Mouse (Mus musculus): ENCODE measurements around the gene Lrig1. TPM values are rescaled to one million over a fixed set of nuclear protein-coding genes. Genes with fewer than 3 reads are reported as not detected.

Gene Lrig1
- polyA plus RNA-seq, 1 experiment: 11.2 TPM

DNA sequence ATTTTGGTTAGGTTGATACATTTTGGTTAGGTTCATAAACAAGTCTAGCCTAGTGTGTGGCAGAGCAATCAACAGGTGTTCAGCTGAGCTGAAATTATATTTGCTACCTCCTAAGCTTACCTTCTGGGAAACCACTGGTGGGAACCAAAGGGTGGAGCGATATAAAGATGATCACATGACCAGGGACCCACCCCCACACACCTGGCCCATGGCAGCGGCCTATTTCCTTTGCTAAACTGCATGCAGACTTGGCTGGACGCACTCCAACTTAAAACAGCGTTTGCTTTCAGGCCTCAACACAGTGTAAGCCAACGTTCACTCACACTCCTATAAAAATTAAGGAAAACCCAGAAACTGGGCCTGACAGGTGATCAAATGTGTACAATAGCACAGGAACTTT is 33.9 kb upstream of the Lrig1 start:
- Histone ChIP-seq H3ac (ENCODE audit: control insufficient read depth, insufficient read length, low read depth) (no peak overlapping the region), H3K4me3 (ENCODE audit: insufficient read depth, poor library complexity, severe bottlenecking) (no peak overlapping the region), H3K79me3 (ENCODE audit: low read depth) (no peaks in the 10 kb centered on the region), H3K36me3 (ENCODE audit: control insufficient read depth, insufficient read depth) (no peaks in the 10 kb centered on the region), H3K27me3 (ENCODE audit: control insufficient read depth, insufficient read depth, insufficient read length) (no peaks in the 10 kb centered on the region), H3K79me2 (ENCODE audit: control insufficient read depth, insufficient read depth) (no peaks in the 10 kb centered on the region)
- TF ChIP-seq MYOD1 (IDR thresholded peaks at IDR 0.05; ENCODE audit: control insufficient read depth, insufficient read length, low read depth): no peak
- TF ChIP-seq USF1 (IDR thresholded peaks at IDR 0.05; ENCODE audit: low read depth): no peak
- TF ChIP-seq CEBPB (IDR thresholded peaks at IDR 0.05; ENCODE audit: low read depth): no peak
- TF ChIP-seq FOSL1 (IDR thresholded peaks at IDR 0.05; ENCODE audit: insufficient read depth, low read length, poor library complexity, severe bottlenecking): no peak
- TF ChIP-seq MYOG (IDR thresholded peaks at IDR 0.05; ENCODE audit: control insufficient read depth, extremely low read depth, insufficient read length): no peak
- no peak for TF ChIP-seq CTCF (IDR thresholded peaks at IDR 0.05; ENCODE audit: control insufficient read depth, insufficient read depth, insufficient read length)
- TF ChIP-seq MAX (IDR thresholded peaks at IDR 0.05): no peak

DNA sequence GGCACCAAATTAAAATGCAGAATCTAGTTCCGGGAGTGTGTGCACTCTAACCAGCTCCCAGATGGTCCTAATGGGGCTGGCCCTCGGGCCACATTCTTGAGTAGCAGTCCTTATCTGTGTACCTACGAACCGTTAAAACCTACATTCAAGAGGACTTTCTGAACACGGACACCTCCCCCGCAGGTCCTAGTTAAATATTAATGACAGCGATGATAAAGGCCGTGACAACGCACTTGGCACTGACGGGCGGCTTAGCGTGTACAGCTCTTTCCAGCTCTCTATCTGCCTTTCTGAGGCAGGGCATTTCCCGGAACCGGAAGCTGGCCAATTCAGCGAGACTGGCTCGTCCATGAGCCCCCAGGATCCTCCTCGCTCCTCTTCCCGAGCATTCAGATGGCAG is 29.9 kb upstream of the Lrig1 start:
- Histone ChIP-seq H3K27me3 (ENCODE audit: control insufficient read depth, insufficient read depth, insufficient read length) (no peaks in the 10 kb centered on the region), H3K36me3 (ENCODE audit: control insufficient read depth, insufficient read depth) (no peaks in the 10 kb centered on the region), H3K79me2 (ENCODE audit: control insufficient read depth, insufficient read depth) (no peaks in the 10 kb centered on the region), H3ac (ENCODE audit: control insufficient read depth, insufficient read length, low read depth) (no peak overlapping the region), H3K79me3 (ENCODE audit: low read depth) (no peaks in the 10 kb centered on the region), H3K4me3 (ENCODE audit: insufficient read depth, poor library complexity, severe bottlenecking) (no peak overlapping the region)
- no peak for TF ChIP-seq FOSL1 (IDR thresholded peaks at IDR 0.05; ENCODE audit: insufficient read depth, low read length, poor library complexity, severe bottlenecking)
- TF ChIP-seq CTCF (IDR thresholded peaks at IDR 0.05; ENCODE audit: control insufficient read depth, insufficient read depth, insufficient read length): no peak
- no peak for TF ChIP-seq MYOD1 (IDR thresholded peaks at IDR 0.05; ENCODE audit: control insufficient read depth, insufficient read length, low read depth)
- TF ChIP-seq CEBPB (IDR thresholded peaks at IDR 0.05; ENCODE audit: low read depth): no peak
- no peak for TF ChIP-seq MAX (IDR thresholded peaks at IDR 0.05)
- no peak for TF ChIP-seq MYOG (IDR thresholded peaks at IDR 0.05; ENCODE audit: control insufficient read depth, extremely low read depth, insufficient read length)
- no peak for TF ChIP-seq USF1 (IDR thresholded peaks at IDR 0.05; ENCODE audit: low read depth)

GRCm38 (mm10) chr6:94729132-94729531 is 29.2 kb upstream of the Lrig1 start:
- TF ChIP-seq MYOG (IDR thresholded peaks at IDR 0.05; ENCODE audit: control insufficient read depth, extremely low read depth, insufficient read length): no peak
- TF ChIP-seq MYOD1 (IDR thresholded peaks at IDR 0.05; ENCODE audit: control insufficient read depth, insufficient read length, low read depth): no peak
- no peak for TF ChIP-seq FOSL1 (IDR thresholded peaks at IDR 0.05; ENCODE audit: insufficient read depth, low read length, poor library complexity, severe bottlenecking)
- TF ChIP-seq USF1 (IDR thresholded peaks at IDR 0.05; ENCODE audit: low read depth): no peak
- no peak for TF ChIP-seq CTCF (IDR thresholded peaks at IDR 0.05; ENCODE audit: control insufficient read depth, insufficient read depth, insufficient read length)
- Histone ChIP-seq H3K4me3 (ENCODE audit: insufficient read depth, poor library complexity, severe bottlenecking) (no peak overlapping the region), H3ac (ENCODE audit: control insufficient read depth, insufficient read length, low read depth) (no peak overlapping the region), H3K27me3 (ENCODE audit: control insufficient read depth, insufficient read depth, insufficient read length) (no peaks in the 10 kb centered on the region), H3K79me2 (ENCODE audit: control insufficient read depth, insufficient read depth) (no peaks in the 10 kb centered on the region), H3K79me3 (ENCODE audit: low read depth) (no peaks in the 10 kb centered on the region), H3K36me3 (ENCODE audit: control insufficient read depth, insufficient read depth) (no peaks in the 10 kb centered on the region)

DNA sequence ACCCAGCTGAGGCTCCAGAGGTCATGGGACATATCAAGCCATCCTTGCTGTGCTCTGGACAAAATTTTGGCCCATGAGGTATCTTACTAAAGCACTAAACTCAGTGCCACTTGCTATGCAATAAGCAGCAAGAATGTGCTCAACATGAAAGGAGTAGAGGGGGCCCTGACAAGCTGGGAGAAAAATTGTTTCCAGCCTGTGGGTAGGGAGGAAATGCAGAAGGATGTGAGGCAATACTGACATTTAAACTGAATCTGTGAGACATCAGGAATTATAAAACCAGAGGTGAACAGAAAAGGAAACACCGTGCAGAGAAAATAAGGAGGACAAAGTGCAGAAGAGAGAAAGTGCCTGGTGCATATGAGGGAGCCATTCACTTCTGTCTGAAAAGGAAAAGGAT is 24.7 kb upstream of the Lrig1 start:
- no peak for TF ChIP-seq USF1 (IDR thresholded peaks at IDR 0.05; ENCODE audit: low read depth)
- no peak for TF ChIP-seq MYOD1 (IDR thresholded peaks at IDR 0.05; ENCODE audit: control insufficient read depth, insufficient read length, low read depth)
- no peak for TF ChIP-seq MYOG (IDR thresholded peaks at IDR 0.05; ENCODE audit: control insufficient read depth, extremely low read depth, insufficient read length)
- TF ChIP-seq FOSL1 (IDR thresholded peaks at IDR 0.05; ENCODE audit: insufficient read depth, low read length, poor library complexity, severe bottlenecking): no peak
- TF ChIP-seq CEBPB (IDR thresholded peaks at IDR 0.05; ENCODE audit: low read depth): no peak
- H3K79me2 ChIP-seq (ENCODE audit: control insufficient read depth, insufficient read depth): no peaks in the 10 kb centered on the region
- no peak overlapping the region for H3ac ChIP-seq (ENCODE audit: control insufficient read depth, insufficient read length, low read depth)
- no peak overlapping the region for H3K4me3 ChIP-seq (ENCODE audit: insufficient read depth, poor library complexity, severe bottlenecking)
- H3K79me3 ChIP-seq (ENCODE audit: low read depth): no peaks in the 10 kb centered on the region
- H3K36me3 ChIP-seq (ENCODE audit: control insufficient read depth, insufficient read depth): no peaks in the 10 kb centered on the region
- no peaks in the 10 kb centered on the region for H3K27me3 ChIP-seq (ENCODE audit: control insufficient read depth, insufficient read depth, insufficient read length)

- Histone ChIP-seq H3K79me3 (ENCODE audit: low read depth) (no peaks in the 10 kb centered on the region), H3K36me3 (ENCODE audit: control insufficient read depth, insufficient read depth) (no peaks in the 10 kb centered on the region), H3K27me3 (ENCODE audit: control insufficient read depth, insufficient read depth, insufficient read length) (no peaks in the 10 kb centered on the region), H3K4me3 (ENCODE audit: insufficient read depth, poor library complexity, severe bottlenecking) (no peak overlapping the region), H3K79me2 (ENCODE audit: control insufficient read depth, insufficient read depth) (no peaks in the 10 kb centered on the region), H3ac (ENCODE audit: control insufficient read depth, insufficient read length, low read depth) (no peak overlapping the region)
- TF ChIP-seq CTCF (IDR thresholded peaks at IDR 0.05; ENCODE audit: control insufficient read depth, insufficient read depth, insufficient read length) (no peak), USF1 (IDR thresholded peaks at IDR 0.05; ENCODE audit: low read depth) (no peak), MYOD1 (IDR thresholded peaks at IDR 0.05; ENCODE audit: control insufficient read depth, insufficient read length, low read depth) (no peak), CEBPB (IDR thresholded peaks at IDR 0.05; ENCODE audit: low read depth) (no peak), MYOG (IDR thresholded peaks at IDR 0.05; ENCODE audit: control insufficient read depth, extremely low read depth, insufficient read length) (no peak)
These were observed 18.8 kb upstream of the Lrig1 start for GRCm38 (mm10) chr6:94718607-94719346.
